Mouse (Mus musculus): ENCODE data around the gene Grwd1. TPM values are rescaled to one million over a fixed set of nuclear protein-coding genes. Genes with fewer than 3 reads are reported as not detected.

Grwd1 gene
- polyA plus RNA-seq, 1 experiment from 2014 or later: 38.1 TPM

DNA sequence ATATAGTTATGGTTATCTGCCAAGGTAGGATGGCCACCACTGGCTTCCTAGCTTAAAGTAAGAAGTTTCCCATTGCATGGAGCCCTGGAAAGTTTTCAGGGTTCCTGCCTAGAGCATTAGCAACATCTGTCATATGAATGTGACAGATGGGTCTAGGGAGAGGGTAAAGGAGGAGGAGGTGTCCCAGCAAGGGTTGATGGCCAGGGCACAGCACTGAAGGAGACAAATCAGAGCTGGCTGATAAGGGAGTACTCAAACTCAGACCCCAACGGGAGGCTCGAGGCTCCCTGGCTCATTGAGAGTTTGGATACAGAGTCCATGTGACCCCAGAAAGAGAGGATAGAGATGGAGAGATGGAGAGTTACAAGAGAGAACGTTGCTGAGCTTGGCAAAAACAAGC lies 19.9 kb upstream of the Grwd1 start:
- H3K36me3 ChIP-seq (ENCODE audit: control insufficient read depth, insufficient read depth): no peaks in the 10 kb centered on the region
- 44% methylated on average over 3 of the region's 3 CpGs for WGBS
- no peak overlapping the region for H3K27ac ChIP-seq (ENCODE audit: low read length)
- H3K9me3 ChIP-seq (replicated peaks; ENCODE audit: control insufficient read depth, low read length): no peaks in the 10 kb centered on the region
- no peaks in the 10 kb centered on the region for H3K4me1 ChIP-seq (ENCODE audit: control insufficient read depth, insufficient read depth, low read length)
- H3K9ac ChIP-seq (ENCODE audit: low read length): no peak overlapping the region
- H3K27me3 ChIP-seq (ENCODE audit: control insufficient read depth, insufficient read depth, low read length): peaks cover 11% of the 10 kb centered on the region
- H3K4me2 ChIP-seq (ENCODE audit: low read depth, low read length): no peak overlapping the region
- no peak overlapping the region for H3K4me3 ChIP-seq (ENCODE audit: low read length)
- no peak for ATAC-seq (replicated peaks; ENCODE audit: extremely low read depth, insufficient read depth, low FRiP score)

DNA sequence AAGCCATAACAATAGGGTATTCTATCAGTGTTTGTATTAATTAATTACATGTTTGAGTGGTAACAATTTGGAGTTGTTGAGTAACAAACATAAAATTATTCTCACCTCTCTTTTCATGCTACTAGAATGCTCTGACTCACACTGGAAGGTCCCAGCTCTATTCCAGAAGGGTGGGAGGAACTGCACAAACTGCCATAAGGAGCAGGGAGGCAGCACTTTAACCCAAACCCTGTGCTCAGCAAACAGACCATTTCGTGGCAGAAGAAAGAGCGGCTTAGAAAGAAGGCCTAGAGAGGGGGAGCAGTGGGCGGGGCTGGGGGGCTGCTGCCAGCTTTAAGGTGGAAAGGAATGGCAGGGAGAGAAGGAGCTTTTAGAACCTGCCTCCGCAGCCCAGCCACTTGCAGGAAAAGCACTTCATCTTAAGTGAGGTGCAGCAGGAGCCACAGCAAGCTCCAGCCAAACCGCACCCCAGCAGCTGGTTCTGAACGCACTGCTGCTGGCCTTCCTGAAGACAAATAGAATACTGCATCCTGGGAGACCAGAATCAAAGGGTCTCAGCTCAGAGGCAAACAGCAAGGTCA lies 17.8 kb upstream of the Grwd1 start:
- H3K36me3 ChIP-seq (ENCODE audit: control insufficient read depth, insufficient read depth): no peaks in the 10 kb centered on the region
- H3K4me2 ChIP-seq (ENCODE audit: low read depth, low read length): no peak overlapping the region
- WGBS: 22% methylated on average over 6 of the region's 6 CpGs
- no peak overlapping the region for H3K4me3 ChIP-seq (ENCODE audit: low read length)
- no peaks in the 10 kb centered on the region for H3K4me1 ChIP-seq (ENCODE audit: control insufficient read depth, insufficient read depth, low read length)
- H3K27ac ChIP-seq (ENCODE audit: low read length): no peak overlapping the region
- no peak for ATAC-seq (replicated peaks; ENCODE audit: extremely low read depth, insufficient read depth, low FRiP score)
- peaks cover 17% of the 10 kb centered on the region for H3K27me3 ChIP-seq (ENCODE audit: control insufficient read depth, insufficient read depth, low read length)
- no peaks in the 10 kb centered on the region for H3K9me3 ChIP-seq (replicated peaks; ENCODE audit: control insufficient read depth, low read length)
- H3K9ac ChIP-seq (ENCODE audit: low read length): no peak overlapping the region

DNA sequence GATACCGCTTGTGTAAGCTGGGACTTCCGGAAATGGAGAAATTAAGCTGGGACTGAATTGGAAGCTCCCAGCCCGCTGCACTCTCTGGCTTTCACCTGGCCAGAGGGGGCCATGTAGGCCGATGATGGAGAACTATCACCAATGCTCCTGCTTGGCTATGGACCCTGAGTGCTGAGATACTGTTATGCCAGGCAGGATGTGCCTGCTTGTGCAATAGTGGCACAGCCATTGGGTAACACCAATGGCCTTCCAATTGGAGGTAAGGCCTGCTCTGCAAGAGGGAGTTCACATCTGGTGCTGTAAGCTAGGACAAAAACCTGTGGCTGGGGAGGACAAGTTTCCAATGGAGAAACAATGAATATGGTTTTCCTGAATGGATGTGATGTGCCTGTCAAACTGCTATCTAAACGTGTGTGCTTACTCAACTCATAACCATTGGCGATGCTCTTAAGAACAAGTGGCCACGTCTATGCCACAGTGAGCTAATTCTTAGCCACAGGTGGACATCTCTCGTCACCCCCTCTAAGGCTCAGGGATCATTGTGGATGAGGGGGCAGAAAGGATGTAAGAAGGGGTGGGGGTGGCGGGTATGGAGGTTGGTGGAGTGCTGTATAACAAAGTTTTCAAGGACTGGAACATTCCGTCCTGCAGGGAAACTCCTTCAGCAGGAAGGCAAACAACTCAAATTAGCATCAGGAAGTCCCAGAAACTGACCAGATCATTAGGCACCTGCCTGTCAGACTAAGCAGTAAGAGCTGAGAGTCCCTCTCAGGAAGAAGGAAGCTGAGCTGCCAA lies 12.4 kb upstream of the Grwd1 start:
- ATAC-seq (replicated peaks; ENCODE audit: extremely low read depth, insufficient read depth, low FRiP score): no peak
- Histone ChIP-seq H3K4me1 (ENCODE audit: control insufficient read depth, insufficient read depth, low read length) (no peaks in the 10 kb centered on the region), H3K9ac (ENCODE audit: low read length) (no peak overlapping the region), H3K27ac (ENCODE audit: low read length) (no peak overlapping the region), H3K27me3 (ENCODE audit: control insufficient read depth, insufficient read depth, low read length) (peaks cover 25% of the 10 kb centered on the region), H3K36me3 (ENCODE audit: control insufficient read depth, insufficient read depth) (no peaks in the 10 kb centered on the region), H3K4me3 (ENCODE audit: low read length) (no peak overlapping the region), H3K4me2 (ENCODE audit: low read depth, low read length) (no peak overlapping the region), H3K9me3 (replicated peaks; ENCODE audit: control insufficient read depth, low read length) (peaks cover 6% of the 10 kb centered on the region; the same call in 1 of the 2 replicates)
- 78% methylated on average over 10 of the region's 10 CpGs for WGBS

DNA sequence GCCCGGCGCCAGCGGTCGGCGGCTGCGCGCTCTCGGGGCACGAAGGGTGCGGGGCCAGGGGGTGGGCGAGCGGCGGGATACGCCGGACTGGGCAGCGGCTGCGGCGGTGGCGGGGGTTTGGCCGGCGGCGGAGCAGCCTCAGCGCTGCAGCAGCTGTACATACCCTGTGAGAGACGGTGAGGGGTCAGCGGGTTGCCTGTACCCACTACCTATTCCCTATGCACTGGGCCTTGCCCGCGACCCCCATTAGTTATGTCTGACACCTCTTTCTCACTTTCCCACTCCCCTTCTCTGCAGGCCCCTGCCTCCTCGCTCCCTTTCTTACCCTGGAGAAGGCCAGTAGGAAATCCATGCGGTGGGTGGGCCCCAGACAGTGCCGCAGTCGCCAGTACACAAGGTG lies 3.2 kb upstream of the Grwd1 start:
- no peak for ATAC-seq (replicated peaks; ENCODE audit: extremely low read depth, insufficient read depth, low FRiP score)
- Histone ChIP-seq H3K27me3 (ENCODE audit: control insufficient read depth, insufficient read depth, low read length) (peaks cover 47% of the 10 kb centered on the region), H3K9ac (ENCODE audit: low read length) (peak overlapping the region; percentile 49), H3K36me3 (ENCODE audit: control insufficient read depth, insufficient read depth) (no peaks in the 10 kb centered on the region), H3K4me3 (ENCODE audit: low read length) (peak overlapping the region; percentile 45), H3K27ac (ENCODE audit: low read length) (no peak overlapping the region), H3K9me3 (replicated peaks; ENCODE audit: control insufficient read depth, low read length) (no peaks in the 10 kb centered on the region), H3K4me2 (ENCODE audit: low read depth, low read length) (peak overlapping the region; percentile 61), H3K4me1 (ENCODE audit: control insufficient read depth, insufficient read depth, low read length) (peaks cover 17% of the 10 kb centered on the region)
- WGBS: 2% methylated on average over 31 of the region's 31 CpGs

DNA sequence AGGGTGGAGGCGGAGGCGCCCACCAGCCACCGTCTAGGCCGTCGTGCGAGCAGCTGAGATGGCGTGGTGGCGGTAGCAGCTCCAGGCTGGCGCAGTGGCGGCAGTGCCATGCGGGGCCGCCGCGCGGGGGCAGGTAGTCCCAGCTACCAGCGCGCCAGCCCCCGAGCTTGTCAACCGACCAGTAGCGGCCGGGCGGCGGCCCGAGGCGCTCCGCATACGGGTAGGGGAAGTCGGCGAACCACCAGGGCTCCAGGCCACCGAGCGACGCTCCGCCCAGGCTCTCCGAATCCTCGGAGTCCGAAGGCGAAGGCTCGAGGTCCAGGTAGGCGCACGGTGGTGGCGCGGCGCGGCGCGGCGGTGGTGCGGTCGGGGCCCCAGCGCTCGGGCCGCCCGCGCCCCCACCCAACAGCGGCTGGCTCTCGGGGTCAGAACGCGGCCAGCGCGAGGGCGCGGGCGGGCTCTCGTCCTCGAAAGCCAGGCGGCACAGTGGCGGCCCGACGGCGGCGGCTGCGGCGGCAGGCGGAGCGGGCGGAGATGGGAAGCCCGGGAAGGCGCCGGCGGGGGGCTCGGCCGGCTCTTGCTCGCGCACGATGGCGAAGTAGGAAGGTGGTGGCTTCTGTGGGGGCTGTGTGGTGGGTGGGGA lies 2.5 kb upstream of the Grwd1 start:
- 0 out of 2 replicates have a peak, but pooled peaks cover 4% of the 10 kb centered on the region for H3K36me3 ChIP-seq (ENCODE audit: control insufficient read depth, insufficient read depth)
- peak overlapping the region; percentile 45 for H3K4me3 ChIP-seq (ENCODE audit: low read length)
- no peaks in the 10 kb centered on the region for H3K9me3 ChIP-seq (replicated peaks; ENCODE audit: control insufficient read depth, low read length)
- H3K27me3 ChIP-seq (ENCODE audit: control insufficient read depth, insufficient read depth, low read length): peaks cover 47% of the 10 kb centered on the region
- H3K27ac ChIP-seq (ENCODE audit: low read length): no peak overlapping the region
- WGBS: 1% methylated on average over 74 of the region's 86 CpGs
- no peak for ATAC-seq (replicated peaks; ENCODE audit: extremely low read depth, insufficient read depth, low FRiP score)
- H3K4me1 ChIP-seq (ENCODE audit: control insufficient read depth, insufficient read depth, low read length): peaks cover 17% of the 10 kb centered on the region
- H3K4me2 ChIP-seq (ENCODE audit: low read depth, low read length): peak overlapping the region; percentile 61
- H3K9ac ChIP-seq (ENCODE audit: low read length): peak overlapping the region; percentile 49

DNA sequence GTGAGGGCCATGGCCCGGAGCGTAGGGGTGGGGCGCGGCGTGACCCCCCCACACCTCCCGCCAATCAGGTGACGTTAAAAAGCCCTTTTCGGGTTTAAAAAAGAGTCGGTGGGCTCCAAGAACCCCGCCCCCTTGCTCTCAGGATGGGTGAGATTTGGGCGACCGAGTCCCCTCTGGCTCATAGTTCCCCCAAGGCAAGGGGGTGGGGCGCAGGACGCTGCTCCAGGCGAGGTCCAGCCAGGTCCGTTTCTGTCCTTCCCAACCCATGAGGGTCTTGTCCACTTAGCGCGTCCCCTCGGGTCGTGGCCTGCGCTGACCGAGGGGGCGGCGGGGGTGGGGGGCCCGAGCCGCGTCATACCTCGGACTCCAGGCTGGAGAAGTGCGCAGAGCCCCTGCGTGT lies 1.7 kb upstream of the Grwd1 start:
- peak overlapping the region; percentile 61 for H3K4me2 ChIP-seq (ENCODE audit: low read depth, low read length)
- H3K27me3 ChIP-seq (ENCODE audit: control insufficient read depth, insufficient read depth, low read length): peaks cover 47% of the 10 kb centered on the region
- H3K4me3 ChIP-seq (ENCODE audit: low read length): peak overlapping the region; percentile 45
- H3K36me3 ChIP-seq (ENCODE audit: control insufficient read depth, insufficient read depth): peaks cover 12% of the 10 kb centered on the region
- no peak overlapping the region for H3K9ac ChIP-seq (ENCODE audit: low read length)
- no peak for ATAC-seq (replicated peaks; ENCODE audit: extremely low read depth, insufficient read depth, low FRiP score)
- H3K9me3 ChIP-seq (replicated peaks; ENCODE audit: control insufficient read depth, low read length): no peaks in the 10 kb centered on the region
- WGBS: 10% methylated on average over 30 of the region's 30 CpGs
- H3K27ac ChIP-seq (ENCODE audit: low read length): no peak overlapping the region
- H3K4me1 ChIP-seq (ENCODE audit: control insufficient read depth, insufficient read depth, low read length): peaks cover 17% of the 10 kb centered on the region

DNA sequence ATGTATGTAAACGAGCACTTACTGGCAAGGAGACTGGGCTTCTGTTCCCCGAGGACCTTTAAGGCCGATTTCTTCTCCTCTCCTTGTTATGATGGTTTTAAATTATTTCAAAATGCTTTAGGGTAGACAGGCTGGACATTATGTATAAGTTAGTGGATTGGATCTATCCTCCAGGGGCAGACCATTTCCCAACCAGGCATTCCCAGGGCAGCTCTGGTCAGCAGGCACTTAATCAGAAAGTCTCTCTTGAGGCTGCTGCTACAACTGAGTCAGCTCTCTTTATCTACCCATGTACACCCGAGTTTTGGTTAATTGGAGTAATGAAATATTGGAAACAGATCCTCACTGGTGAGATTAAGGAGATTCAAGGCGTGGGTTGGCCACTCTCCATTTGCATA lies 383 bp upstream of the Grwd1 start:
- H3K27me3 ChIP-seq (ENCODE audit: control insufficient read depth, insufficient read depth, low read length): peaks cover 47% of the 10 kb centered on the region
- H3K4me2 ChIP-seq (ENCODE audit: low read depth, low read length): peak overlapping the region; percentile 95
- peak overlapping the region; percentile 85; the same call in 1 of the 2 replicates for H3K9ac ChIP-seq (ENCODE audit: low read length)
- H3K27ac ChIP-seq (ENCODE audit: low read length): no peak overlapping the region; the same call in 1 of the 2 replicates
- WGBS: 21% methylated on average over 5 of the region's 5 CpGs
- ATAC-seq (replicated peaks; ENCODE audit: extremely low read depth, insufficient read depth, low FRiP score): no peak
- H3K4me1 ChIP-seq (ENCODE audit: control insufficient read depth, insufficient read depth, low read length): peaks cover 17% of the 10 kb centered on the region
- H3K36me3 ChIP-seq (ENCODE audit: control insufficient read depth, insufficient read depth): peaks cover 24% of the 10 kb centered on the region
- no peaks in the 10 kb centered on the region for H3K9me3 ChIP-seq (replicated peaks; ENCODE audit: control insufficient read depth, low read length)
- H3K4me3 ChIP-seq (ENCODE audit: low read length): peak overlapping the region; percentile 99

DNA sequence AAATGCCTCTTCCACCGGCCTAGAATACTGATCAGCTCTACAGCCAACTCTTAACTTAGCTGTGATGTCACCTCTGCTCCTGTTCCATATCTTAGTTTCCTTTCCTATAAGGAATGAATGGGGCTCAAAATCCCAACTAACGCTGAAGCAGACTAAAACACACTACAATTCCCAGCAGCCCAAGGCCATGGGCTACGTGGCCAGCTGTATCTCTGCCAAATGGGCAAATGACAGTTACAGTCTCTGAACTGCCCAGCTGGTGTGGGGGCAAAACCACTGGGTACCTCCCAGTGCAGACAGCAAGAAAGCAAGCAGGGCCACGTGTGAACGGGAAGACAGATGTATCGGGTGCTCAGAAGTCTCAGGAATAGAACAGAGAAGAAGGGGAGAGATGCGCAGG lies 4.1 kb downstream of the Grwd1 start:
- no peak for ATAC-seq (replicated peaks; ENCODE audit: extremely low read depth, insufficient read depth, low FRiP score)
- Histone ChIP-seq H3K9me3 (replicated peaks; ENCODE audit: control insufficient read depth, low read length) (no peaks in the 10 kb centered on the region), H3K27me3 (ENCODE audit: control insufficient read depth, insufficient read depth, low read length) (peaks cover 7% of the 10 kb centered on the region), H3K4me3 (ENCODE audit: low read length) (no peak overlapping the region), H3K27ac (ENCODE audit: low read length) (no peak overlapping the region), H3K4me2 (ENCODE audit: low read depth, low read length) (no peak overlapping the region), H3K36me3 (ENCODE audit: control insufficient read depth, insufficient read depth) (peaks cover 34% of the 10 kb centered on the region), H3K9ac (ENCODE audit: low read length) (no peak overlapping the region), H3K4me1 (ENCODE audit: control insufficient read depth, insufficient read depth, low read length) (peaks cover 10% of the 10 kb centered on the region)
- 86% methylated on average over 7 of the region's 7 CpGs for WGBS

DNA sequence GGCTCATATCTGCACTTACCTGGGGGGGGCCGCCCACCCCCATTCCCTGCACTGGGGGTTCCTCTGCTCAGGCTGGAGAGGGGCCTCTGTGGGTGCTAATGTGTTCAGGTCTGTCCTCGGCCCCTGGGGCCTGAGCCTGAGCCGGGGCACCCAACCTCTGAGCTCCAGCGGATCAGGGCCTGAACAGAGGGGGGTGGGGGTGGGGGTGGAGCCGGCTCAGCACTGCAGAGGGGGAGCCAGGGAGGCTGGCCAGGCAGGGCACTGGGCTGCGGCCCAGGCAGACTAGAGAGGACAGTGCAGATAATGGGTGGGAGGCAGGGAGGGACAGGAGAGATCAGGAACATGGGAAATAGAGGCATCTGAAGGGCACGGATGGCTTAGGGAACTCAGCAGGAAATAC lies 6.1 kb downstream of the Grwd1 start, which contains the start of gene Kcnj14:
Gene Kcnj14 (minus strand): TSS at position 185 of the 400 bp plus-strand sequence.
- 60% methylated on average over 7 of the region's 7 CpGs for WGBS
- H3K4me3 ChIP-seq (ENCODE audit: low read length): no peak within 1 kb of the TSS
- peaks cover 34% of the 10 kb centered on the region for H3K36me3 ChIP-seq (ENCODE audit: control insufficient read depth, insufficient read depth)
- no peak within 1 kb of the TSS for H3K4me2 ChIP-seq (ENCODE audit: low read depth, low read length)
- H3K27me3 ChIP-seq (ENCODE audit: control insufficient read depth, insufficient read depth, low read length): no peaks in the 10 kb centered on the region
- no peak for ATAC-seq (replicated peaks; ENCODE audit: extremely low read depth, insufficient read depth, low FRiP score)
- no peaks in the 10 kb centered on the region for H3K9me3 ChIP-seq (replicated peaks; ENCODE audit: control insufficient read depth, low read length)
- H3K4me1 ChIP-seq (ENCODE audit: control insufficient read depth, insufficient read depth, low read length): peaks cover under 1% of the 10 kb centered on the region; the same call in 1 of the 2 replicates
- H3K9ac ChIP-seq (ENCODE audit: low read length): no peak within 1 kb of the TSS
- H3K27ac ChIP-seq (ENCODE audit: low read length): no peak within 1 kb of the TSS

Data from heart, embryonic 16.5 days (tissue).